Mouse (Mus musculus): ENCODE measurements around the gene Nomo1. TPM values are rescaled to one million over a fixed set of nuclear protein-coding genes. Genes with fewer than 3 reads are reported as not detected.

Nomo1 gene
- polyA plus RNA-seq, 1 experiment from 2014 or later, result 20.2 TPM

- no peaks in the 10 kb centered on the region for H3K9me3 ChIP-seq (ENCODE audit: control insufficient read depth, low read length)
- DNase-seq (ENCODE audit: low spot score), result no peak
- H3K36me3 ChIP-seq (ENCODE audit: control insufficient read depth, insufficient read depth, low read length), result no peaks in the 10 kb centered on the region; the same call in 1 of the 2 replicates
- no peak overlapping the region for H3K27ac ChIP-seq (ENCODE audit: low read depth, low read length)
- no peak overlapping the region for H3K4me3 ChIP-seq (ENCODE audit: low read depth, low read length)
- no peak overlapping the region for H3K9ac ChIP-seq (ENCODE audit: low read length)
- no peaks in the 10 kb centered on the region for H3K27me3 ChIP-seq (ENCODE audit: control insufficient read depth, insufficient read depth, low read length)
- H3K4me1 ChIP-seq (replicated peaks; ENCODE audit: control insufficient read depth, insufficient read depth, low read length), result no peaks in the 10 kb centered on the region
- 79% methylated on average over 4 of the region's 4 CpGs for WGBS
- H3K4me2 ChIP-seq (ENCODE audit: low read depth, low read length, severe bottlenecking), result no peak overlapping the region
- ATAC-seq (replicated peaks; ENCODE audit: low FRiP score), result no peak
Observed at GRCm38 (mm10) chr7:46052161-46052821, 18.8 kb downstream of the Nomo1 start.

GRCm38 (mm10) chr7:46053566-46053965, 20.1 kb downstream of the Nomo1 start:
- 92% methylated on average over 3 of the region's 3 CpGs for WGBS
- H3K36me3 ChIP-seq (ENCODE audit: control insufficient read depth, insufficient read depth, low read length), result no peaks in the 10 kb centered on the region; the same call in 1 of the 2 replicates
- H3K27ac ChIP-seq (ENCODE audit: low read depth, low read length), result no peak overlapping the region
- no peaks in the 10 kb centered on the region for H3K27me3 ChIP-seq (ENCODE audit: control insufficient read depth, insufficient read depth, low read length)
- ATAC-seq (replicated peaks; ENCODE audit: low FRiP score) (no peak), DNase-seq (ENCODE audit: low spot score) (no peak)
- H3K4me2 ChIP-seq (ENCODE audit: low read depth, low read length, severe bottlenecking), result no peak overlapping the region
- no peak overlapping the region for H3K4me3 ChIP-seq (ENCODE audit: low read depth, low read length)
- H3K4me1 ChIP-seq (replicated peaks; ENCODE audit: control insufficient read depth, insufficient read depth, low read length), result no peaks in the 10 kb centered on the region
- H3K9ac ChIP-seq (ENCODE audit: low read length), result no peak overlapping the region
- no peaks in the 10 kb centered on the region for H3K9me3 ChIP-seq (ENCODE audit: control insufficient read depth, low read length)

- Histone ChIP-seq H3K4me3 (ENCODE audit: low read depth, low read length) (no peak overlapping the region), H3K9me3 (ENCODE audit: control insufficient read depth, low read length) (no peaks in the 10 kb centered on the region), H3K9ac (ENCODE audit: low read length) (no peak overlapping the region), H3K4me1 (replicated peaks; ENCODE audit: control insufficient read depth, insufficient read depth, low read length) (no peaks in the 10 kb centered on the region), H3K27ac (ENCODE audit: low read depth, low read length) (no peak overlapping the region), H3K4me2 (ENCODE audit: low read depth, low read length, severe bottlenecking) (no peak overlapping the region), H3K36me3 (ENCODE audit: control insufficient read depth, insufficient read depth, low read length) (no peaks in the 10 kb centered on the region; the same call in 1 of the 2 replicates), H3K27me3 (ENCODE audit: control insufficient read depth, insufficient read depth, low read length) (no peaks in the 10 kb centered on the region)
- no peak for DNase-seq (ENCODE audit: low spot score)
- ATAC-seq (replicated peaks; ENCODE audit: low FRiP score), result no peak
- WGBS, result 96% methylated on average over 11 of the region's 11 CpGs
Observed at GRCm38 (mm10) chr7:46058882-46059281, 25.4 kb downstream of the Nomo1 start.

GRCm38 (mm10) chr7:46060688-46061087, 27.2 kb downstream of the Nomo1 start:
- H3K4me1 ChIP-seq (replicated peaks; ENCODE audit: control insufficient read depth, insufficient read depth, low read length), result no peaks in the 10 kb centered on the region
- no peaks in the 10 kb centered on the region for H3K27me3 ChIP-seq (ENCODE audit: control insufficient read depth, insufficient read depth, low read length)
- 95% methylated on average over 8 of the region's 8 CpGs for WGBS
- no peak for DNase-seq (ENCODE audit: low spot score)
- H3K4me2 ChIP-seq (ENCODE audit: low read depth, low read length, severe bottlenecking), result no peak overlapping the region
- H3K4me3 ChIP-seq (ENCODE audit: low read depth, low read length), result no peak overlapping the region
- H3K27ac ChIP-seq (ENCODE audit: low read depth, low read length), result no peak overlapping the region
- no peak overlapping the region for H3K9ac ChIP-seq (ENCODE audit: low read length)
- H3K36me3 ChIP-seq (ENCODE audit: control insufficient read depth, insufficient read depth, low read length), result no peaks in the 10 kb centered on the region; the same call in 1 of the 2 replicates
- H3K9me3 ChIP-seq (ENCODE audit: control insufficient read depth, low read length), result no peaks in the 10 kb centered on the region
- no peak for ATAC-seq (replicated peaks; ENCODE audit: low FRiP score)

GRCm38 (mm10) chr7:46061614-46062013, 28.1 kb downstream of the Nomo1 start:
- WGBS, result 97% methylated on average over 16 of the region's 16 CpGs
- Histone ChIP-seq H3K4me2 (ENCODE audit: low read depth, low read length, severe bottlenecking) (no peak overlapping the region), H3K4me1 (replicated peaks; ENCODE audit: control insufficient read depth, insufficient read depth, low read length) (no peaks in the 10 kb centered on the region), H3K27ac (ENCODE audit: low read depth, low read length) (no peak overlapping the region), H3K9ac (ENCODE audit: low read length) (no peak overlapping the region), H3K27me3 (ENCODE audit: control insufficient read depth, insufficient read depth, low read length) (no peaks in the 10 kb centered on the region), H3K36me3 (ENCODE audit: control insufficient read depth, insufficient read depth, low read length) (no peaks in the 10 kb centered on the region; the same call in 1 of the 2 replicates), H3K9me3 (ENCODE audit: control insufficient read depth, low read length) (no peaks in the 10 kb centered on the region), H3K4me3 (ENCODE audit: low read depth, low read length) (no peak overlapping the region)
- no peak for ATAC-seq (replicated peaks; ENCODE audit: low FRiP score)
- DNase-seq (ENCODE audit: low spot score), result no peak

GRCm38 (mm10) chr7:46063296-46063695, 29.8 kb downstream of the Nomo1 start:
- 97% methylated on average over 6 of the region's 6 CpGs for WGBS

GRCm38 (mm10) chr7:46068831-46069230, 35.3 kb downstream of the Nomo1 start:
- no peak overlapping the region for H3K4me2 ChIP-seq (ENCODE audit: low read depth, low read length, severe bottlenecking)
- H3K27ac ChIP-seq (ENCODE audit: low read depth, low read length), result no peak overlapping the region
- 94% methylated on average over 8 of the region's 8 CpGs for whole genome bisulfite sequencing
- H3K9ac ChIP-seq (ENCODE audit: low read length), result no peak overlapping the region
- peaks cover 5% of the 10 kb centered on the region; the same call in 1 of the 2 replicates for H3K36me3 ChIP-seq (ENCODE audit: control insufficient read depth, insufficient read depth, low read length)
- no peak overlapping the region for H3K4me3 ChIP-seq (ENCODE audit: low read depth, low read length)
- H3K4me1 ChIP-seq (replicated peaks; ENCODE audit: control insufficient read depth, insufficient read depth, low read length), result no peaks in the 10 kb centered on the region
- H3K27me3 ChIP-seq (ENCODE audit: control insufficient read depth, insufficient read depth, low read length), result no peaks in the 10 kb centered on the region
- no peak for ATAC-seq (replicated peaks; ENCODE audit: low FRiP score)
- no peaks in the 10 kb centered on the region for H3K9me3 ChIP-seq (ENCODE audit: control insufficient read depth, low read length)
- no peak for DNase-seq (ENCODE audit: low spot score)

More at GRCm38 (mm10) chr7:46063296-46063695, 29.8 kb downstream of the Nomo1 start:
- Histone ChIP-seq H3K27me3 (ENCODE audit: control insufficient read depth, insufficient read depth, low read length) (no peaks in the 10 kb centered on the region), H3K9me3 (ENCODE audit: control insufficient read depth, low read length) (no peaks in the 10 kb centered on the region), H3K27ac (ENCODE audit: low read depth, low read length) (no peak overlapping the region; the same call in 1 of the 2 replicates), H3K4me1 (replicated peaks; ENCODE audit: control insufficient read depth, insufficient read depth, low read length) (no peaks in the 10 kb centered on the region), H3K9ac (ENCODE audit: low read length) (no peak overlapping the region), H3K36me3 (ENCODE audit: control insufficient read depth, insufficient read depth, low read length) (no peaks in the 10 kb centered on the region; the same call in 1 of the 2 replicates), H3K4me2 (ENCODE audit: low read depth, low read length, severe bottlenecking) (no peak overlapping the region), H3K4me3 (ENCODE audit: low read depth, low read length) (no peak overlapping the region)
- DNase-seq (ENCODE audit: low spot score) (no peak), ATAC-seq (replicated peaks; ENCODE audit: low FRiP score) (no peak)

- no peak for DNase-seq (ENCODE audit: low spot score)
- Histone ChIP-seq H3K36me3 (ENCODE audit: control insufficient read depth, insufficient read depth, low read length) (no peaks in the 10 kb centered on the region; the same call in 1 of the 2 replicates), H3K27me3 (ENCODE audit: control insufficient read depth, insufficient read depth, low read length) (no peaks in the 10 kb centered on the region)
Observed at GRCm38 (mm10) chr7:46076844-46077243, 43.3 kb downstream of the Nomo1 start.

GRCm38 (mm10) chr7:46077675-46078074, 44.2 kb downstream of the Nomo1 start:
- no peaks in the 10 kb centered on the region for H3K4me1 ChIP-seq (replicated peaks; ENCODE audit: control insufficient read depth, insufficient read depth, low read length)
- no peak overlapping the region for H3K4me2 ChIP-seq (ENCODE audit: low read depth, low read length, severe bottlenecking)
- H3K27ac ChIP-seq (ENCODE audit: low read depth, low read length), result no peak overlapping the region
- H3K36me3 ChIP-seq (ENCODE audit: control insufficient read depth, insufficient read depth, low read length), result no peaks in the 10 kb centered on the region; the same call in 1 of the 2 replicates
- H3K9me3 ChIP-seq (ENCODE audit: control insufficient read depth, low read length), result no peaks in the 10 kb centered on the region
- WGBS, result 88% methylated on average over 12 of the region's 12 CpGs
- no peaks in the 10 kb centered on the region for H3K27me3 ChIP-seq (ENCODE audit: control insufficient read depth, insufficient read depth, low read length)
- DNase-seq (ENCODE audit: low spot score) (no peak), ATAC-seq (replicated peaks; ENCODE audit: low FRiP score) (no peak)
- H3K9ac ChIP-seq (ENCODE audit: low read length), result no peak overlapping the region
- no peak overlapping the region for H3K4me3 ChIP-seq (ENCODE audit: low read depth, low read length)

More at GRCm38 (mm10) chr7:46076844-46077243, 43.3 kb downstream of the Nomo1 start:
- Histone ChIP-seq H3K27ac (ENCODE audit: low read depth, low read length) (no peak overlapping the region), H3K4me3 (ENCODE audit: low read depth, low read length) (no peak overlapping the region), H3K9ac (ENCODE audit: low read length) (no peak overlapping the region), H3K9me3 (ENCODE audit: control insufficient read depth, low read length) (no peaks in the 10 kb centered on the region), H3K4me1 (replicated peaks; ENCODE audit: control insufficient read depth, insufficient read depth, low read length) (no peaks in the 10 kb centered on the region), H3K4me2 (ENCODE audit: low read depth, low read length, severe bottlenecking) (no peak overlapping the region)
- ATAC-seq (replicated peaks; ENCODE audit: low FRiP score), result no peak
- WGBS, result 91% methylated on average over 7 of the region's 7 CpGs

Data from forebrain, embryonic 11.5 days (tissue).